Mouse (Mus musculus) intestine, embryonic 14.5 days (tissue): Measurements from ENCODE around the gene Leng8. TPM values are rescaled to one million over a fixed set of nuclear protein-coding genes. Genes with fewer than 3 reads are reported as not detected.
A peak's percentile ranks its signal among the peaks of the same experiment; 100 is the strongest.
"Not testable (repeated sequence)": the region's sequence is repeated elsewhere in the genome, so short reads cannot be mapped to it uniquely, and the experiment has no call there.

Experiments
- ATAC-seq: fragments of 200-750 bp; cut with Nextera tagmentation; replicated peaks from 2 replicates; pipeline ENCODE4 v1.8.0; 2017; ENCODE audit warnings: low read depth, moderate number of reproducible peaks, moderate TSS enrichment, moderate library complexity; ENCODE audit not compliant: low FRiP score, low TSS enrichment
- DNase-seq: peaks from one replicate; pipeline ENCODE4 v3.0.0-alpha.2; 2018; ENCODE audit warnings: low spot score
- H3K27ac ChIP-seq: fragments of 300-500 bp; sonication (generic); 2 replicates; pipeline ENCODE4 v1.5.1; 2014; ENCODE audit warnings: low read depth, mild to moderate bottlenecking, control low read depth
- H3K27me3 ChIP-seq: fragments of 300-500 bp; sonication (generic); replicated peaks from 2 replicates; pipeline ENCODE4 v1.6.1; 2014; ENCODE audit warnings: low read length, control low read depth; ENCODE audit not compliant: control insufficient read depth, insufficient read depth
- H3K36me3 ChIP-seq: fragments of 300-500 bp; sonication (generic); 2 replicates; pipeline ENCODE4 v1.6.1; 2014; ENCODE audit warnings: low read length, control low read depth; ENCODE audit not compliant: control insufficient read depth, insufficient read depth
- H3K4me1 ChIP-seq: fragments of 300-500 bp; sonication (generic); replicated peaks from 2 replicates; pipeline ENCODE4 v1.6.1; 2014; ENCODE audit warnings: low read length, control low read depth, mixed read lengths; ENCODE audit not compliant: control insufficient read depth, insufficient read depth
- H3K4me2 ChIP-seq: fragments of 300-500 bp; sonication (generic); 2 replicates; pipeline ENCODE4 v1.6.1; 2014; ENCODE audit warnings: low read length
- H3K4me3 ChIP-seq: fragments of 300-500 bp; sonication (generic); 2 replicates; pipeline ENCODE4 v1.5.1; 2014; ENCODE audit warnings: low read depth, low read length, control low read depth, mixed read lengths
- H3K9ac ChIP-seq: fragments of 300-500 bp; sonication (generic); 2 replicates; pipeline ENCODE4 v1.6.1; 2014; ENCODE audit warnings: mild to moderate bottlenecking, low read length
- H3K9me3 ChIP-seq: fragments of 300-500 bp; sonication (generic); 2 replicates; pipeline ENCODE4 v1.6.1; 2016; ENCODE audit warnings: low read length, control low read depth; ENCODE audit not compliant: control insufficient read depth
- WGBS: fragments of 180-500 bp; shearing (Covaris S2); extraction: QIAGEN DNeasy Blood & Tissue Kit; methylation state at CpG from one replicate; pipeline ENCODE4 v1.1.7; 2014; 5-methylcytosine and 5-hydroxymethylcytosine counted together
- polyA plus RNA-seq: library from polyadenylated mRNA; unstranded; fragments of >200 nt; fragmentation: Nextera tagmentation; extraction: Ambion mirVana; gene quantifications from 2 replicates; pipeline ENCODE4 v1.2.1, GENCODE M21; 2014

The Leng8 gene
- polyA plus RNA-seq, 1 experiment from 2014 or later = 51.4 TPM

GRCm38 (mm10) chr7:4148341-4149208 lies 11.7 kb downstream of the Leng8 start:
- 30% methylated on average over 18 of the region's 18 CpGs for WGBS
- H3K27ac ChIP-seq = peak overlapping the region; percentile 94
- H3K9ac ChIP-seq = peak overlapping the region; percentile 74
- H3K36me3 ChIP-seq = peaks cover 43% of the 10 kb centered on the region
- peaks cover 8% of the 10 kb centered on the region; the same call in 1 of the 2 replicates for H3K27me3 ChIP-seq
- ATAC-seq = no peak; the same call in 1 of the 2 replicates
- peaks cover 19% of the 10 kb centered on the region for H3K4me1 ChIP-seq
- H3K4me3 ChIP-seq = peak overlapping the region; percentile 74
- no peaks in the 10 kb centered on the region for H3K9me3 ChIP-seq
- peak overlapping the region; percentile 86 for H3K4me2 ChIP-seq
- peak; percentile 52 for DNase-seq

GRCm38 (mm10) chr7:4149209-4150054 lies 12.6 kb downstream of the Leng8 start:
- WGBS = under 1% methylated on average over 64 of the region's 64 CpGs
- Histone ChIP-seq H3K36me3 (peaks cover 35% of the 10 kb centered on the region), H3K27ac (peak overlapping the region; percentile 94), H3K27me3 (peaks cover 8% of the 10 kb centered on the region; the same call in 1 of the 2 replicates), H3K4me3 (peak overlapping the region; percentile 74), H3K4me2 (peak overlapping the region; percentile 86), H3K9me3 (no peaks in the 10 kb centered on the region), H3K4me1 (peaks cover 19% of the 10 kb centered on the region), H3K9ac (peak overlapping the region; percentile 74)
- DNase-seq (peak; percentile 85), ATAC-seq (peak; percentile 70)

GRCm38 (mm10) chr7:4150059-4150541 lies 13.3 kb downstream of the Leng8 start, which contains the start of gene Leng9:
Gene Leng9 (minus strand): TSS chr7:4150374.
- Histone ChIP-seq H3K36me3 (peaks cover 28% of the 10 kb centered on the region), H3K4me2 (peak within 1 kb of the TSS; percentile 86), H3K4me3 (peak within 1 kb of the TSS; percentile 74), H3K9ac (peak within 1 kb of the TSS; percentile 74), H3K27ac (peak within 1 kb of the TSS; percentile 94), H3K4me1 (peaks cover 19% of the 10 kb centered on the region), H3K27me3 (peaks cover 8% of the 10 kb centered on the region; the same call in 1 of the 2 replicates), H3K9me3 (no peaks in the 10 kb centered on the region)
- ATAC-seq (peak; percentile 29), DNase-seq (peak; percentile 84)
- 3% methylated on average over 14 of the region's 14 CpGs for WGBS

- Histone ChIP-seq H3K9ac (no peak overlapping the region), H3K4me3 (no peak overlapping the region), H3K36me3 (peaks cover 21% of the 10 kb centered on the region), H3K4me1 (peaks cover 19% of the 10 kb centered on the region), H3K9me3 (no peaks in the 10 kb centered on the region), H3K27me3 (peaks cover 8% of the 10 kb centered on the region; the same call in 1 of the 2 replicates), H3K27ac (peak overlapping the region; percentile 94; the same call in 1 of the 2 replicates), H3K4me2 (peak overlapping the region; percentile 86)
- 16% methylated on average over 14 of the region's 14 CpGs for WGBS
- peak; percentile 50 for ATAC-seq
- DNase-seq = peak; percentile 67
These were observed 14.0 kb downstream of the Leng8 start for GRCm38 (mm10) chr7:4150811-4151221.

- Histone ChIP-seq H3K9ac (no peak overlapping the region), H3K9me3 (no peaks in the 10 kb centered on the region), H3K4me3 (no peak overlapping the region), H3K4me1 (peaks cover 19% of the 10 kb centered on the region), H3K36me3 (peaks cover 17% of the 10 kb centered on the region), H3K4me2 (peak overlapping the region; percentile 86), H3K27ac (no peak overlapping the region), H3K27me3 (peaks cover 8% of the 10 kb centered on the region; the same call in 1 of the 2 replicates)
- ATAC-seq = no peak
- WGBS = 26% methylated on average over 22 of the region's 22 CpGs
- no peak for DNase-seq
These were observed 14.4 kb downstream of the Leng8 start for GRCm38 (mm10) chr7:4151241-4151640.

DNA sequence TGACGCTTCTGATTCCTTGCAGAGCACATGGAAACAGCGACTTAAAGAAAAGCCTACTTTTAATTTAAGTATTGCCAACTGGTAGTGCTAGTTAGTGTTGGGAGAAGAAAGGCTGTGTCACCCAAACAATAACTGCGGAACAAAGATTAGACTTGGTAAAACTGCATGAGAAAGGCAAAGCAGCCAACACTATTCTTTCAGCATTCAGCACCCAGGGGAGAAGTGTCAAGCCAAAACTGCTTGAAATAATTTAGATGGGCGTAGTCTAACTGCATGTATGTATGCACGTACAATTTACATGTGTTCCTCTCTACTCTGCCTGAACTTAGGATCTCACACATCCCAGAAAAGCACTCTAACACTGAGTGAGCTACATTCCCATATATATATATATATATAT lies 17.5 kb downstream of the Leng8 start:
- WGBS = 91% methylated on average over 5 of the region's 5 CpGs

DNA sequence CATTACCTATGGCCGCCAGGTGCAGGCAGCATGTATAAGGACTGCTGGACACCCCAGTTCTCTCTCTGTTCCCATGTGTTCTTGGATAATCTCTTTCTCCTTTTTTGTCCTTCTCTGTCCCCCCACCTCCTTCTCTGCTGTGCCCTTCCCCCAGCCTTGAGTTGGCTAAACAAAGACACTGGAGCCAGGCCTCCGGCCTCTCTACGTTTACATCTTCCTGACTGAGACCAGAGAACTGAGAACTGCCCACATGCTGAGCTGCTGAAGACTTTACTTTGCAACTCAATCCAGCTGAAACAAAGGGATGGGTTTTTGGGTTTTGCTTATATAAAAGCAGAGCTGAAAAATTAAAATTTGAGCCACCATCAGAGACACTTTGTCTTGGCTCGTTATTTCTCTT lies 18.1 kb downstream of the Leng8 start:
- Histone ChIP-seq H3K9ac (no peak overlapping the region), H3K4me1 (0 out of 2 replicates have a peak, but pooled peaks cover 5% of the 10 kb centered on the region), H3K27me3 (peaks cover 8% of the 10 kb centered on the region; the same call in 1 of the 2 replicates), H3K9me3 (no peaks in the 10 kb centered on the region), H3K4me3 (no peak overlapping the region), H3K4me2 (no peak overlapping the region), H3K36me3 (no peaks in the 10 kb centered on the region), H3K27ac (no peak overlapping the region)
- WGBS = 43% methylated on average over 4 of the region's 4 CpGs
- DNase-seq (no peak), ATAC-seq (no peak)

More for the DNA sequence above, 17.5 kb downstream of the Leng8 start:
- Histone ChIP-seq H3K4me1 (0 out of 2 replicates have a peak, but pooled peaks cover 7% of the 10 kb centered on the region), H3K4me3 (no peak overlapping the region), H3K27ac (no peak overlapping the region), H3K9me3 (no peaks in the 10 kb centered on the region), H3K4me2 (no peak overlapping the region), H3K27me3 (peaks cover 8% of the 10 kb centered on the region; the same call in 1 of the 2 replicates), H3K36me3 (no peaks in the 10 kb centered on the region), H3K9ac (no peak overlapping the region)
- ATAC-seq (no peak), DNase-seq (no peak)

- not testable (repeated sequence) for ATAC-seq, H3K9ac ChIP-seq, H3K4me2 ChIP-seq, H3K36me3 ChIP-seq, H3K9me3 ChIP-seq, DNase-seq, H3K27ac ChIP-seq, H3K27me3 ChIP-seq, H3K4me3 ChIP-seq
- WGBS = 95% methylated on average over 4 of the region's 4 CpGs
- H3K4me1 ChIP-seq = peaks cover 13% of the 10 kb centered on the region
These were observed 24.8 kb downstream of the Leng8 start for GRCm38 (mm10) chr7:4161596-4161995.
